In the genomic region with DNA sequence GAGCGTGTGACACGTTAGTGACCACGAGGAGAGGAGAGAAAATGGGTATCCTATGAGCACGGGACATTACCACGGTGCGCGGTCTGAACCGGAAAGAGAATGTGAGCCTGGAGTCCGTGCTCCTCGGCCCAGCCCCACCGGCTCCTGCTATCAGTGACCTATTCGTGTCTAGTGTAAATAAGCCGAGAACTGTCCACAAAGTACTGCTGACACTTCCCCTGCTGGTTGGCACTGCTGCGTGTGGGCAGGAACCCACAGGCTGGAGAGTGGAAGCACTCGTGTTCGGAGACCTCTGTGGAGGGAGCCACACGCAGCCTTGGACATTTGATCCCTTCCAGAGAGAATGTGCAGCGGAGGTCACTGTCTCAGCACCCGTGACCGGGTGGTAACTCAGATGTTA, we compare ENCODE assay signal across 8 mouse cellular contexts. TPM values are rescaled to one million over a fixed set of nuclear protein-coding genes. Genes with fewer than 3 reads are reported as not detected.
DNase-seq lines count a peak whose midpoint lies in the region; ATAC-seq and TF ChIP-seq lines count a peak whose summit lies in the region.

TSS of gene Rhobtb1 (plus strand) at position 390 of the 400 bp plus-strand sequence.

- no peak within 1 kb of the TSS for H3K9ac ChIP-seq in intestine, embryonic 16.5 days (ENCODE audit: low read depth, low read length)
- H3K9ac ChIP-seq in liver, postnatal 0 days (replicated peaks): peak within 1 kb of the TSS; percentile 69

- H3K4me2 ChIP-seq in intestine, embryonic 16.5 days (ENCODE audit: low read depth, low read length): no peak within 1 kb of the TSS; the same call in 1 of the 2 replicates
- H3K4me2 ChIP-seq in liver, postnatal 0 days (ENCODE audit: low read depth, low read length): peak within 1 kb of the TSS; percentile 65

- WGBS in intestine, embryonic 16.5 days: 50% methylated on average over 20 of the region's 20 CpGs
- WGBS in liver, postnatal 0 days (ENCODE audit: insufficient replicate concordance): 59% methylated on average over 20 of the region's 20 CpGs

- intact Hi-C loops in left cerebral cortex, postnatal 4 days (cut with DNase I): no loop called here
- intact Hi-C loops in gastrocnemius, adult 2 months (cut with DNase I): no loop called here

- no peaks in the 10 kb centered on the region for H3K9me3 ChIP-seq in intestine, embryonic 16.5 days (ENCODE audit: control insufficient read depth, low read length)
- H3K9me3 ChIP-seq in liver, postnatal 0 days (ENCODE audit: low read length): no peaks in the 10 kb centered on the region

- H3K4me3 ChIP-seq in gastrocnemius, adult 2 months: no peak within 1 kb of the TSS
- H3K4me3 ChIP-seq in intestine, embryonic 16.5 days (ENCODE audit: low read length): no peak within 1 kb of the TSS
- peak within 1 kb of the TSS; percentile 38 for H3K4me3 ChIP-seq in liver, postnatal 0 days (ENCODE audit: low read depth, low read length)

- no peaks in the 10 kb centered on the region for H3K36me3 ChIP-seq in intestine, embryonic 16.5 days (ENCODE audit: control insufficient read depth, insufficient read depth, low read length)
- no peaks in the 10 kb centered on the region for H3K36me3 ChIP-seq in liver, postnatal 0 days (replicated peaks; ENCODE audit: insufficient read depth, low read length)

- no peak within 1 kb of the TSS for H3K27ac ChIP-seq in gastrocnemius, adult 2 months
- H3K27ac ChIP-seq in intestine, embryonic 16.5 days (ENCODE audit: low read length): no peak within 1 kb of the TSS
- H3K27ac ChIP-seq in liver, postnatal 0 days (ENCODE audit: low read depth): peak within 1 kb of the TSS; percentile 67

- TF ChIP-seq CTCF in gastrocnemius, adult 2 months (IDR thresholded peaks at IDR 0.05): no peak
- TF ChIP-seq CTCF in liver, postnatal 0 days (IDR thresholded peaks at IDR 0.05; ENCODE audit: low read depth): peak; percentile 30; the same call in 1 of the 2 replicates

- peak; percentile 70; the same call in 1 of the 2 replicates for ATAC-seq in intestine, embryonic 16.5 days
- ATAC-seq in liver, postnatal 0 days: peak; percentile 88

- DNase-seq in left cerebral cortex, postnatal 4 days: no peak
- DNase-seq in left cerebral cortex, adult 8-10 months (ENCODE audit: low spot score in 2 of 2): no peak
- no peak for DNase-seq in gastrocnemius, adult 2 months
- DNase-seq in liver, postnatal 0 days: peak; percentile 68
- no peak for DNase-seq in embryo, embryonic 10.5 days (ENCODE audit: low spot score)
- DNase-seq in layer of hippocampus, postnatal 14 days (ENCODE audit: low spot score in 2 of 2): no peak
- DNase-seq in cerebellum, postnatal 10 days: no peak

- TF ChIP-seq EP300 in liver, postnatal 0 days (IDR thresholded peaks at IDR 0.05; ENCODE audit: low read depth): no peak

- H3K27me3 ChIP-seq in intestine, embryonic 16.5 days (replicated peaks; ENCODE audit: control insufficient read depth, insufficient read depth, low read length): no peaks in the 10 kb centered on the region
- no peaks in the 10 kb centered on the region for H3K27me3 ChIP-seq in liver, postnatal 0 days (ENCODE audit: insufficient read depth, low read length)

- peaks cover 3% of the 10 kb centered on the region; the same call in 1 of the 2 replicates for H3K4me1 ChIP-seq in intestine, embryonic 16.5 days (ENCODE audit: control insufficient read depth, insufficient read depth, low read length)
- no peaks in the 10 kb centered on the region for H3K4me1 ChIP-seq in liver, postnatal 0 days (ENCODE audit: insufficient read depth)

RNA-seq across cellular contexts. Expression of gene Rhobtb1, which starts in this region (rescaled TPM):
- total RNA-seq in left cerebral cortex, postnatal 4 days (2021): 10 to 100 TPM; 24.5 to 24.6 TPM
- total RNA-seq in left cerebral cortex, adult 8-10 months (2022): 1 to 10 TPM; 5.7 to 9.0 (median 6.8) TPM
- total RNA-seq in gastrocnemius, adult 2 months (2021): 10 to 100 TPM; 21.8 to 29.1 TPM
- polyA plus RNA-seq in intestine, embryonic 16.5 days (2015; fragmentation: Nextera tagmentation; extraction: Ambion mirVana): 11.3 and 13.5 TPM in 2 replicates
- 35.5 and 41.5 TPM in 2 replicates for polyA plus RNA-seq in liver, postnatal 0 days (2015; fragmentation: Nextera tagmentation; extraction: Ambion mirVana)
- total RNA-seq in layer of hippocampus, postnatal 14 days (2021): 1 to 10 TPM; 7.3 to 8.5 TPM
